Mouse (Mus musculus) layer of hippocampus, adult 6 months (tissue): ENCODE results near the gene Terb2. TPM values are rescaled to one million over a fixed set of nuclear protein-coding genes. Genes with fewer than 3 reads are reported as not detected.

Source experiments
- long read RNA-seq, 2 experiments: library from polyadenylated mRNA; unstranded; transcript quantifications; one replicate each; pipeline ENCODE4 v2.0.0; 2019 to 2020
- polyA plus RNA-seq: library from polyadenylated mRNA; unstranded; fragments of <200 nt; fragmentation: Nextera tagmentation; gene quantifications from 2 replicates; pipeline ENCODE4 v1.2.3, GENCODE M21; 2021

Gene Terb2
- polyA plus RNA-seq = not detected in 2 replicates
- long read RNA-seq, experiment 1 = 0 reads
- long read RNA-seq, experiment 2 = 0 reads

GRCm38 (mm10) chr2:122186106-122186505, at the start of gene Terb2, which contains the start of gene Patl2:
Gene Terb2 (plus strand): TSS chr2:122186272.
Gene Patl2 (minus strand): TSS chr2:122186189.

GRCm38 (mm10) chr2:122147508-122148241, 38.4 kb upstream of the Terb2 start, which contains the start of gene B2m:
Gene B2m (plus strand): TSS chr2:122147686.

GRCm38 (mm10) chr2:122160680-122161079, 25.4 kb upstream of the Terb2 start, which contains the start of gene Trim69:
Gene Trim69 (plus strand): TSS chr2:122160700.

GRCm38 (mm10) chr2:122234611-122235288, 48.7 kb downstream of the Terb2 start, which contains the start of gene Sord:
Gene Sord (plus strand): TSS chr2:122234749.

Other genes with a start within 250 kb of the Terb2 start
- gene Ctdspl2, start 230.3 kb upstream of the Terb2 start, polyA plus RNA-seq = 15.5 and 21.4 TPM in 2 replicates
- not detected in 2 replicates for gene Mageb3, start 230.2 kb upstream of the Terb2 start, polyA plus RNA-seq
- gene Eif3j1, start 157.7 kb upstream of the Terb2 start, polyA plus RNA-seq = 23.1 and 26.8 TPM in 2 replicates
- 2.6 and 2.8 TPM in 2 replicates for gene Spg11, start 67.9 kb upstream of the Terb2 start, polyA plus RNA-seq
- 318 and 456 TPM in 2 replicates for gene B2m, start 38.6 kb upstream of the Terb2 start, polyA plus RNA-seq
- not detected in 2 replicates for gene Trim69, start 25.6 kb upstream of the Terb2 start, polyA plus RNA-seq
- not detected in 2 replicates for gene Patl2, start 83 bp upstream of the Terb2 start, polyA plus RNA-seq
- 15.1 and 17.6 TPM in 2 replicates for gene Sord, start 48.5 kb downstream of the Terb2 start, polyA plus RNA-seq
- gene Duox2, start 112.2 kb downstream of the Terb2 start, polyA plus RNA-seq = 0.11 and 0.13 TPM in 2 replicates
- not detected in 2 replicates for gene Duoxa2, start 112.6 kb downstream of the Terb2 start, polyA plus RNA-seq
- 0.14 and 0.20 TPM in 2 replicates for gene Duoxa1, start 127.5 kb downstream of the Terb2 start, polyA plus RNA-seq
- not detected in 2 replicates for gene Duox1, start 129.4 kb downstream of the Terb2 start, polyA plus RNA-seq
- 3.4 and 3.9 TPM in 2 replicates for gene Shf, start 182.9 kb downstream of the Terb2 start, polyA plus RNA-seq
- 0.06 TPM in 1 of 2 replicates, not detected in the other for gene Slc28a2, start 240.2 kb downstream of the Terb2 start, polyA plus RNA-seq